Mouse (Mus musculus) spleen, adult 2 months (tissue): ENCODE results near the gene Wdfy3.

Experiments used
- CTCF ChIP-seq: fragments of 200-500 bp; IDR thresholded peaks from 2 replicates; pipeline ENCODE4 v1.5.1; 2011; ENCODE audit warnings: mild to moderate bottlenecking, inconsistent platforms; ENCODE audit not compliant: insufficient read depth, insufficient read length, insufficient replicate concordance; ENCODE audit errors: extremely low read depth
- POLR2A ChIP-seq: fragments of 200-500 bp; IDR thresholded peaks from 2 replicates; pipeline ENCODE4 v1.6.1; 2011; ENCODE audit warnings: low read depth, low read length, inconsistent platforms

DNA sequence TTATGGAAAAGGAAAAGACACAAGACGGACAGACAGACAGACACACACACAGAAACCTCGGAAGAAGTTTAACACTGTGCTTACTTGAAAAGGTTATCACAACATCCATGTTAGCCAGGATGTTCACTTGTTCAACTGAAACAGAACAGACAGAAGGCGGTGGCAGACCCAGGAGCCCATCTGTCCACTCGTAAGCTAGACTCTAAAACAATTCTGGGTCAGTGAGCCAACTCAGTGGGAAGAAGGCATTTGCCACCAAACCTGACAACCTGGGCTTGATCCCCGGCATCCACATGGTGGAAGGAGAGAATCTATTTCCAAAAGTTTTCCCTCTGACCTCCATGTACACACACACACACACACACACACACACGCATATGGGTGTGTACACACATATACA is 237.7 kb downstream of the Wdfy3 start:
- TF ChIP-seq CTCF: no peak
- no peak for TF ChIP-seq POLR2A
